Mouse (Mus musculus): ENCODE data around the gene Tbx15.

Tbx15 gene

GRCm38 (mm10) chr3:99387127-99387526, 146.9 kb downstream of the Tbx15 start:
- DNase-seq (ENCODE audit: low read depth, low spot score) = no peak

Measured in embryo, embryonic 11.5 days (tissue).